Mouse (Mus musculus) right cerebral cortex, postnatal 14 days (tissue): ENCODE results near the gene Lamtor2.
A peak's percentile ranks its signal among the peaks of the same experiment; 100 is the strongest.

Experiments
- DNase-seq: peaks from one replicate; pipeline ENCODE4 v3.0.0; 2022

Gene Lamtor2

DNA sequence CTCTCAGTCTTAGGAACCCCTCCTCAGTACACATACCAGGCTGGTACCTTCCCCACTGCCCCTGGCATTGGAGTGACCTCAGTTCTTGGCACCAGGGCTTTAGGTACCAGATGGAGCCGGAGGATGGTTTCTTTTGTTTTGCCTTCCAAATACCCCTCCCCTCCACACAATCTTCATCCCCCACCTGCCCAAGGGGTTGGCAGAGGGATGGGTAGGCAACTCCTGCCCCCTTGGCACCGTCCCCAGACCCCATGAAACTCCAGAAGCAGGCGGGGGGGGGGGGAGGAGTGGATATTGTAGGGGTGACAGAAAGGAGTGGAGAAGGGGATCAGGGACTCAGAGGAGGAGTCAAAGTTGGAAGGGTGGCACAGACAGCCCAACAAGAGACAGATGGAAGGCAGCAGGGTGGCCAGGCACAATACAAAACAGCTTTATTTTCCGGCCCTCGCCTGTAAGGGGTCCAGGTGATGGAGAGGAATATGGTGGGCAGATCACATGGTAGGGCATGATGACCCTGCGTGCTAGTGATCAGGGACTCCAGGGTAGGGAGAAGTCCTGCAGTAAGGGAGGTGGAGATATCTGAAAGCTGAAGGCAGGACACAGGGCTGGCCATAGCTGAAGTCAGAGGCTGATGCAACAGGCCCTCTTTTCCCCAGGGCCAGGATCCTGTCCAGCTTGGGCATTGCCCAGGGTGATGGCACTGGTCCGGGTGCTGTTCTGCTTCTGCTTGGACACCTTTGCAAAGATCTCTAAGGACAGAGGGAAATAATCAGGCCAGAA, 11.1 kb downstream of the Lamtor2 start:
- no peak for DNase-seq

DNA sequence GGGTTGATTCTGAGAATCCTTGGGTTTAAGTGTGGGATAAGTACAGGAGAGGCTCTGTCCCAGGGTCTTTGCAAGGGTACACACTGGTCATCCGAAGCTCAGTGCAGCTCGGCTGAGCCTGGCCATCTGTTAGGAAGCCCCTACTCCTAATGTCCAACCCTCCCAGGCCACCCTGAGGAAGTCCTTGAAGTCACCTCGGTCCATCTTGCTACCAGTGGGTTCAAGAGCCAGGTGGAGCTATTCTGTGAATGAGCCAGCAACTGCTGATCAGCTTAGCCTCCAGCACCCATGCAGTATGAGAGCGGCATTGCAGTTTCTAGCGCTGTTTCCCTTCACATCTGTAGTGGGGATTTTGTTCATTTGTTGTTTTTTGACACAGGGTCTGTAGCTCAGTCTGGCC, 12.8 kb downstream of the Lamtor2 start:
- DNase-seq = no peak

DNA sequence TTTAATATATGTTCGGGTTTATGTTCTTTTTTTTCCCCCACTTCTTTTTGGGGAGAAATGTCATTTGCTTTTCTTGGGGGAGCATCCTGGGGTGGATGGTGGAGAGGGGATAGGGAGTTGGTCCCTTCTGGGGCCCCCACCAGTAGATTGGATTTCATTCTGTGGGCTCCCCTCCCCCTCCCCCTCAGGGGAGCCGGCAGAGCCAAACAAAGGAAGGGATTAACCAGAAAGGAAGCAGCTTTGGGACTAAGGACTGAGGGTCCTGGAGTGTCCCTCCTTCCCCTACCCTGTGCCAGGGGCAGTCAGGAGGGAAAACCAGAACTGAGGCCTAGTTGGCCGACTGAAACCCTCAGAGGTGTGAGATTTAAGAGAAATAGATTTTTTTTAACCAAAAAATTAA, 13.5 kb downstream of the Lamtor2 start:
- DNase-seq = no peak

DNA sequence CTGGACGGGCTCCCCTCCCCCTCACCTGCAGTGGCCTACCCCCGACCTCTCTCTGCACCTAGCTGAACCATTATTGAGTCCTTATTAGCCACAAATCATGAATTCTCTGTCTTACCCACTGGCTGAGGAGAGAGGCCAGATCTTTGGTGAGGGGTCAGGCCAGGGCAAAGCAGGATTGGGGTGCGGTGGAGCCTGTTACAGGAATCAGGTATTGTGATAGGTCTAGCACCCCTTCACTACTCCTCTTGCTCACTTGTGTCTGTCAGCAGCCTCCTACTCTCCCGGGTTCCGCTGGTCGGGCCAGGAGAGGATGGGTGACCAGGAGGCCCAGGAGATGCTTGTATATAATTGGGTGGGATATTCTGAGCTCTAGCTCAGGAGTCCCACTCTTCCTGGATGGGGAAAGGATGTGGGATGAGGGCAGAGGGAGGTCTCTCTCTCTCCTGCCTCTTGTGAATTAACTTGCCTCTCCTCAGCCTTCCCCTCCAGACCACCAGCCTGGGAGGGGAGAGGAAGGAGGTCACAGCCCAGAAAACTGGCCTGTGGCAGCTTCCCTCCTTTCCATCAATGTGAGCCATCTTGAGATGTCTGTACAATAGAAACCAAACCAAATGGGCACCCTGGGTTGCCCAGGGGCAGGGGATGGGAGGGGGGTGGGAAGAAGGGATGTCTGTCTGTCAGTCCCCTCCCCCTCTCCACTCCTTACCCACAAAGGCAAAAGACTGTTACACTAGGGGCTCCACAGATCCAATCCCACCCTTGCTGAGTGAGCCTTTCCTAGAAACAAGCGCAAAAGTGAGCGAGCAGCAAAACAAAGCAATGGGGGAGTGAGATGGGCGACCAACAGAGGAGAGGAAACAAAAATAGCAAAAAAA, 14.4 kb downstream of the Lamtor2 start:
- no peak for DNase-seq

DNA sequence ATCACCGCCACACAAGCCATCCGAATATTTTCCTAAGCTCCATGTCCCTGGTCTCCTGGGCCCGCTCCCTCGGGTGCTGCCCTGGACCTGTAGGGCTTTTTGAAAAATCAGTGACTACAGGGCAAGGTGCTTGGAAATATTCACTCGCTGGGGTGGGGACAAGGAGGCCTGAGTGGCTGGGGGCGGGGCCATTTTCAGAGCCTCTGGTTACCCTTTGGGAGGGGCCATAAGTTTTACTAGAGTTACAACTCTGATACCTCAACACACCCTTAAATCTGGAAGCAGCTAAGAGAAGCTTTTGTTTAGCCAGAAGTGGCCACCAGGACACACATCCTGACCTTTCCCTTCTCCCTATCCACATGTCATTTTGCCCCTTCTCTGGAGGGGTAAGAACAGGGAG, 15.7 kb downstream of the Lamtor2 start:
- no peak for DNase-seq

DNA sequence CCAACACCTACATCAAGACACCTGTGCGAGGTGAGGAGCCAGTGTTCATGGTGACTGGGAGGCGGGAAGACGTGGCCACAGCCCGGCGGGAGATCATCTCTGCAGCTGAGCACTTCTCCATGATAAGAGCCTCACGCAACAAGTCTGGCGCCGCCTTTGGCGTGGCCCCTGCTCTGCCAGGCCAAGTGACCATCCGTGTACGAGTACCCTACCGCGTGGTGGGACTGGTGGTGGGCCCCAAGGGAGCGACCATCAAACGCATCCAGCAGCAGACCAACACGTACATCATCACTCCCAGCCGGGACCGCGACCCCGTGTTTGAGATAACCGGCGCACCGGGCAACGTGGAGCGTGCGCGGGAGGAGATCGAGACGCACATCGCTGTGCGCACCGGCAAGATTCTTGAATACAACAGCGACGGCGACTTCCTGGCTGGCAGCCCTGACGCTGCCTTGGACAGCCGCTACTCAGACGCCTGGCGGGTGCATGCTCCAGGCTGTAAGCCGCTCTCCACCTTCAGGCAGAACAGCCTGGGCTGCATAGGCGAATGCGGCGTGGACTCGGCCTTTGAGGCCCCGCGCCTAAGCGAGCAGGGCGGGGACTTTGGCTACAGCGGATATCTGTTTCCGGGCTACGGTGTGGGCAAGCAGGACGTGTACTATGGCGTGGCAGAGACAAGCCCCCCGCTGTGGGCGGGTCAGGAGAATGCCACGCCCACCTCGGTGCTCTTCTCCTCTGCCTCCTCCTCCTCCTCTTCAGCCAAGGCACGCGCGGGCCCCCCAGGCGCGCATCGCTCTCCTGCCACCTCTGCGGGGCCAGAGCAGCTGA, 16.6 kb downstream of the Lamtor2 start:
- peak; percentile 69 for DNase-seq

DNA sequence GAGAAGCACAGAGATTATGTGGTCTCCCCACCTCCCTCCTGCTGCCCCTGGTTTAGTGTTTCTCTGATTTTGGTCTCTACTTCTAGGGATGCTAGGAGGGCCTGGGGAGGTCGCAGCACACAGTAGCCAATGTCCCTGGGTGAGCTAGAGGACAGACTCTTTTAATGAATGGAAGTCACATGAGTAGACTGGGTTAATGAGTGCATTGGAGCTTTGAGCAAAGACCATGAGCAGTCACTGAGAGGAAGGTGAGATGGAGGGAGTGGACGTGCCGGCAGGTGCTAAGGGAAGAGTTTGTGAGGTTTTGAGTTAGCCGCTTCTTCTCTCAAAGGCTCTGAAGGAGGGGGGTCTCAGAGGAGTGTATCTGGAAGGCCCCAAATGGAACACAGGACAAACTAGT, 17.3 kb downstream of the Lamtor2 start:
- DNase-seq = no peak

DNA sequence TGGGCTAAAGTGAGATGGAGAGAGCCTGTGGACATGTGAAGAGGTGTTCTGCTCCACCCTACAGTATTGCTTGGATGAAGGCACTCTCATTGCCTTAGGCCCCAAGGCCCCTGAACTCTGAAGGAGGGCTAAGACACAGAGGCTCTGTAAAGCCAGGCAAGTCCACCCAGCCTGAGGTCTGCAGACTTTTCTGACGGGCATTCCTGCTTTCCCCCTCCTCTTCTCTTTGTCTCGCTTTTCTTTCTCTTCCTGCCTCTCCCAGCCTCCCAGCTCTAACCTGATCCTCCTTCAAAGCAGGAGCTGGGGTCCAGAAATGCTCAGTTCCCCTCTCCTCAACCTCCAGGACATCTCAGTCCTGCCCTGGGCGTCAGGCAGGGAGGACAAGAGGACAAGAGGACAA, 17.9 kb downstream of the Lamtor2 start:
- no peak for DNase-seq

DNA sequence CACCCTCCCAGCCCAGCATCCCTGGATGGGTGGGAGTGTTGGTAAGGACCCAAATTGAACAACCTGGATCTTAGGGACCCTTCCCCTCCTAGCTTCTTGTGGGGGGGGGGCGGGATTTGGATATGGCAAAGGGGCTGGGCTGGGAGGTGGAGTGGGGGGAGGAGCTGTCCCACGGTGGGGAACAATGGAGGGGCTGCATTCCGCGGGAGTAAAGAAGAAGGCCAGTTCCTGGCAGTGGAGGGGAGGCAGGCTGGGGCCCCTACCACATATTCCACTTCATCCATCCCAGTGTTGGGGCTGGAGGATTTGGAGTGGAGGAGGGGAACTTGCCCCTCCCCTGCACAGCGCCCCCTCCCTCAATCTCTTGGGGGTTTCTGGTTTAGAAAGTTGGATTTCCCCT, 19.2 kb downstream of the Lamtor2 start:
- no peak for DNase-seq

DNA sequence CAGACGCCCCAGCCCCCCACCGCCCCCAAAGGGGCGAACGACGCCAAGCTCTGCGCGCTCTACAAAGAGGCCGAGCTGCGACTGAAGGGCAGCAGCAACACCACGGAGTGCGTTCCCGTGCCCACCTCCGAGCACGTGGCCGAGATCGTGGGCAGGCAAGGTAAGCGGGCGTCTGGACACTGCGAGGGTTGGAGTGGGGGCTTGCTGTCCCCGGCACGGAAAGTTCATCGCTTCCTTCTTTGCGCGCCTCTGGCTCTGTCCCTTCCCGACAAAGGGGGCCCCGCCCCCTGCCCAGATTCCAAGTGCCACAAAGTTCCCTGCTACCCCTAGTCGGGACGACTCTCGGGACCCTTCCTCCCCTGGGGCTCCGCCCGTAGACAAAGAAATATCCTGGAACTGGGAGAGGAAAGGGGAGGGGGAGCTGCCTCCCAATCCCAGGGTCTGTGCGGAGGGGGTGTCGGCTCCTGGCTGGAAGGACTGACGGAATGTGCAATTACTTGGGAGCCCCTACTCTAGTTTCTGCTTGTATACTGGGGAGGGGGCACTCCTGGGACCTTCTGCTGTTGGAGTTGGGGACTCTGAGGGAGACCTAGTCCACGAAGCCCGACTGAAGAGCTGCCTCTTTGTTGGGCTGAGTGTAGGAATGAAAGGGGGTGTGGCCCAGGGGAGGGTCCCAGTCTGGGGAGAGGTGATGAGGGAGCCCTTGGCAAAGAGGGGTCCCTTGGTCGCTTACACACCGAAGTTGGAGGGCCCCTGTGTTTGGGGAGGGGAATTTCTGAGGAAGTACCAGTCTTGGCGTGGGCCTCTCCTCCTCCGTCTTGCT, 20.0 kb downstream of the Lamtor2 start:
- DNase-seq = no peak

DNA sequence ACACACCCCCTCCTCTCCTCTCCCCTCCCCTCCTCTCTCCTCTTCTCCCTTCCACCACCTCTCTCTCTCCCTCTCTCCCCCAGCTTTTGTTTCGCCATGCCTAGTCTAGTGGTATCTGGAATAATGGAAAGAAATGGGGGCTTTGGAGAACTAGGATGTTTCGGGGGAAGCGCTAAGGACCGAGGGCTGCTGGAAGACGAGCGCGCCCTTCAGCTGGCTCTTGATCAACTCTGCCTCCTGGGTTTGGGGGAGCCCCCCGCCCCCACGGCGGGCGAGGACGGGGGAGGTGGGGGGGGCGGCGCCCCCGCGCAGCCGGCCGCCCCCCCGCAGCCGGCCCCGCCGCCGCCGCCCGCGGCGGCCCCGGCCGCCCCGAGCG, 20.6 kb downstream of the Lamtor2 start, which contains the start of gene Mex3a:
Mex3a (plus strand) TSS at position 97 of the 376 bp plus-strand sequence.
- DNase-seq = no peak

DNA sequence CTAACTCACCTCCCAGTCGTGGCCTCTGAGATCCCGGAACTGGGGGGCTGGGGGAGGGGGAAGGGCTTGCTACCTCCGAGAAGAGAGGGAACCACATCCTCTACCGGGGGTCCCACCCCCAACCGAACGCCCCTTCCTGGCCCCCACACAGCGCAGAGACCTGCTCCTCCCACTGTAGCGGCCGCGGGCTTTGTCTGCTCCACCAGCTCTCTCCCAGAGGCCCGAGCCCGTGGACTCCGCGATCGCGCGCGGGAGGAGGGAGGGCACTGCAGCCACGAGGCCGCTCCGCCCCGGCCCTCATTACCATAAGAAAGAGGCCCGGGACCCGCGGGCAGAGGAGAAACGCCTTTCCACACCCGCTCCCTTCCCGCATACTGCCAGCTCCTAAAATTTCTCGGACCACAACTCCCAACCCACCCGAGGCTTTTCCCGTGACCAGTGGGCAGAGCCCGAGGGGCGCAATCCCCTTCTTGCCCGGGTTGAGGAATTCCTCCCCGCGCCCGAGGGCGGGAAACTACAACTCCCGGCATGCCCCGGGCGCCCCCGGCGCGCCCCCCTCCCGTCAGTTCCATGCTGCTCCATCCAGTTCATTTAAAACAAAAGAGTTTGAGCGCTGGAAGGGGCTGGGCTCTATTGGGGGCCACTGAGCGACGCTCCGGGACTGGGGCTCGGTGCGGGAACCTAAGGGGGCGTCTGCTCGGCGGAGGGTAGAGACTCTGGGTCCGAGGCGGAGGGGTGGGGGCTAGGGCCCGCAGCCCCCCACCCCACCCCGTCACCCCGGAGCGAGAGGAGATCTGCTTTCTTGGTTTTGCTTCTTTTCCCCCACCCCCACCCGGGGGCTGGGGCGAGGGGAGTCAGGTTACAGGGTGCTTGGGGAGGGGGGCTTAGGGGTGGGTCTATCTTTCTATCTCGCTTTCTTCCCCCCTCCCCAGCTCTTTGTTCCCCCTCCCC, 21.3 kb downstream of the Lamtor2 start:
- DNase-seq = peak; percentile 86

DNA sequence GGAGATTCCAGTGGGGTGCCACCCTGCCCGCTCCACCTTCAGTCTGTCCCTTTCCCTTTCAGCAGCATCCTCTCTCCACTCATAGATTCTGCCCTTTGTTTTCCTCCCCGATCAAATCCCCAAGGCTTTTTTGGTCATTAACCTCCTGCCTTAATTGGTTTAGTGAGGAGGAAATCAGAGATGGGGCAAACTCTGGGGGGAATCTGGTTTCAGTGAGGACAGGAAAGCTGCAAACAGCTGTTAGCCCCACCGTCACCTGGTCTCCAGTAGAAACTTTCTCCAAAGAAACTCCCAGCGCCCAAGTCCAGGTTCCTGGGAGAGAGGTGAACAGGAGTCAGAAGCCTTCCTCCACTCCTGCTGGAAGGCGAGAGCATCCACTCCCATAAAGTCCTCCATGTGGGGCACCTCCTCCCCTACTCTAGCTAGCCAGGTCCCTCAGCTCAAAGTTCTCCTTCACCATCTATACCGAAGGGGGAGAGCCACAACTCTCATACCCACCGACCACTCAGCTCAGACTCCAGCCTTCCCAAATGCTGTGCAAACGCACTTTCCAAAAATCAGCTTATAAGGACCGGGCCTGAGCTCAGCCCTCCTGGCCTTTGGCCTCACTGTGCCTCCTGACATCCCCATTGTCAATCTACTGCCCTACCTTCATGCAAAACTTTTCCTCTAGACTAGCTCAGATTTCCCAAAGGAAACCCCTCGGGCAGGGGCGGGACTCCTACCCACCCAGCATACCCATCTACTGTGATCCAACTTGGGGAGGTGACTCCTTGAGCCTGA, 22.6 kb downstream of the Lamtor2 start:
- no peak for DNase-seq

DNA sequence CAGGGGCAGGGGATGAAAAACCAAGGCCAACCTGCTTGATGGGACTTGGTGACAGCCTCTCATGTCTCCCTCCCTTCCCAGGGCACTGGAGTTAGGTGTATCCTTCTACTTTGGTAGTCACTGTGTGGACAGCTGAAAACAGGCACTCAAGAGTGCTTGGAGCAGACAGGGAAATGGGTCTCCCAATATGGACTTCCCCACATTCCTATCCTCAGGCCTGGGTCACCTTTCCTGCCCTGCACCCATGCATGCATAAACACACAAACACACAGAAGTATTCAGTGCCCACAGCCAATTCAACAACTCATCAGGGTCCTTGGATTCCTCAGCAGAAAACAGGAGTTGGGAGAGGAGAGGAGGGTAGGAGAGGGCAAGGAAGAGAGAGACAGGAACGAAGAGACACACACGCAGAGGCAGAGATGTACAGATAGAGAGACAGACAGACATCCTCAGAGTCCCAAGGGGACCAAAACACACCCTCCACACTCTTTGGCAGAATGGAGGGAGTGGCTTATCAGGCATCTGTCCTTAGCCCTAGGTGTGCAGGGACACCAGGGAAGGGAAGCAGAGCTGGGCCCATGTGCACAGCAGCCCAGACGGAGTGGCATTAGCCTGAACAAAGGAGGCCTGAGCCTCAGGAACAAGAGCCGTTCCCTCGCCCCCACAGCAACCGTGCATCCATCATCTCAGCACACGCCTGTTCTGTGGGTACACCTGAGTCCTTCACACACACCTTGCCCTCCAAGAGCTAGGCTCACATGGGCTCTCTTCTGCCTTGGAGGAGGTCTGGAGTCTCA, 23.5 kb downstream of the Lamtor2 start:
- DNase-seq = no peak

DNA sequence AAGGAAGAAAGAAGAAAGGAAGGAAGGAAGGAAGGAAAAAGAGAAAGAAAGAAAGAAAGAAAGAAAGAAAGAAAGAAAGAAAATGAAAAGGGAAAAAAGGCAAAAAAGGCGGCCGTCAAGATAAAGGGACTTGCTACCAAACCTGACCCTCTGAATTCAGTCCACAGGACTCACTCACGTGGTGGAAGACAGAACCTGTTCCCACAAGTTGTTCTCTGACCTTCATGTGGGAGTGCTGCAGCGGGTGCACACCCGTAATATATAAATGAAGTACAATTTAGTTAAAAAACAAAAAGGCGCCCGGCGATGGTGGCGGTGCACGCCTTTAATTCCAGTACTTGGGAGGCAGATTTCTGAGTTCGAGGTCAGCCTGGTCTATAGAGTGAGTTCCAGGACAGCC, 24.2 kb downstream of the Lamtor2 start:
- DNase-seq = no peak

DNA sequence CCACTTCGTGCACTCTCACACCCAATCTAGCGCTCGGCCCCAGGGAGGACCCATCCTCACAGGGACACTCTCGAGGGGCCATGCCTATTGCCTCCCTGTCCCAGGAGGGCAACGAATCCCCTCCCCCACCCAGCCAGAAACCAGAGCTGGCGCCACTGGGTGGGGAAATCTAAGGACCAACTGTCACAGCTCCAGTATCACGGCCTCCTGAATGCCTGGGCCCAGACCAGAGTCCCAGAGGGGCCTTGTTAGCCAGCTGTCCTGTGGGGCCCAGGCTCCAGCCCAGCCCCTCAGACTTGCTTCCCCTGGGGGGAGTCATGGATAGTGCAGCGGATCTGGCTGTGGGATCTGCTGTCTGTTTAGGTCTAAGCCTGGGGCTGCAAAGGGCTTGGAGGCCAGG, 25.3 kb downstream of the Lamtor2 start:
- DNase-seq = no peak

DNA sequence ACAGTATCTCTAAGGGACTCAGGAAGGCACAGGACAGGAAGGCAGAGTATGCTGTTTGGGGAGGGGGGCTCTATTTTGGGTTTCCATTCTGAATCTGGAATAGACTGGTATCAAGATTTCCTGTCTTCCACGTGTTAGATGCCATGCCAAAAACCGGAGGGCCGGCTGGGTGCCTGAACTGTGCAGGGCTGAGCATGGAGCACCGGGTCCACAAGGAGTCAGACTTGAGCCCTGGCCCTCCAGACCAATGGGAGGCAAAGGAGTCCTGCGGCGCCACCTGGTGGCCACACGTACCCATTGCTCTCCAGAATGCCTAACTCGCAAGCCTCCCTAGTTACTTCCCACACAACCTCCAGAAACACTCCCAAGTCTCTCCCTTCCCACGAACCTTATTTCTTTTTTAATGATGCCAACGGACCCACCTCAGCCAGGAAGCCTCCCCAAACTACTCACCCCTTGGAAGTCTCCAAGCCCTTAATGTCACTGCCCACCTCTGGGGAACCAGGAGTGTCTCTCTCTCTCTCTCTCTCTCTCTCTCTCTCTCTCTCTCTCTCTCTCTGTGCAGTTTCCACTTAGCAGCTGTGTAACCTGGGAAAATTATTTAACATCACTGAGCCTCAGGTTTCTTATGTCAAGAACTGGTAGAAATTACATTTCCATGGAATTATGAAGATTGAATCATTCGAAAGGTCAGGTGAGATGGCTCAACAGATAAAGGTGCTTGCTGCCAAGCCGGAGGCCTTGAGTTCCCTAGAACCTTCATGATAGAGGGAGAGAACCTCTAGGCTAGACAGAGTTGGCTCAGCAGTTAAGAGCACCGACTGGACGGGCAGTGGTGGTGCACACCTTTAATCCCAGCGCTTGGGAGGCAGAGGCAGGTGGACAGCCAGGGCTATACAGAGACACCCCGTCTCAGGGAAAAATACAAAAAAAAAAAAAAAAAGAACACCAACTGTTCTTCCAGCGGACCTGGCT, 26.4 kb downstream of the Lamtor2 start:
- peak; percentile 85 for DNase-seq

DNA sequence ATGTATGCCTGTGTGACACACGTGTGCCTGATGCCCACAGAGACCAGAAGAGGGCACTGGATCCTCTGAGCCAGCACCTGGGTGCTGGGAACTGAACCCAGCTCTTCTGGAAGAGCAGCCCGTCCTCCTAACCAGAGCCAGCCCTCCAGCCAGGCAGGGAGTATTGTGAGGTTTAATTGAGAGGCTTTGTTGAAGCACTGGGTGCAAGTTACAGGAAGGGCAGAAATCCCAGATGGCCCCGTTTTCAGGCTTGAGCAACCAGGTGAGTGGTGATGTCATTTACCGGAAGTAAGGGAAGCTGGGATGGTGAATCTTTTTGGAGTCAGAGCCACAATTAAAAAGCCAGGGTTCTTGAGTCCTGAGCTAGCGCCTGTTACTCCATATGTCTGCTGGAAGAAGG, 27.9 kb downstream of the Lamtor2 start:
- no peak for DNase-seq
